8 mouse cellular contexts compared by ENCODE assay signal in genomic region chr1:54557301-54558229, GRCm38 (mm10). TPM values are rescaled to one million over a fixed set of nuclear protein-coding genes. Genes with fewer than 3 reads are reported as not detected.
DNase-seq lines count a peak whose midpoint lies in the region; ATAC-seq lines count a peak whose summit lies in the region.

TSS of gene Pgap1 (minus strand) at chr1:54557684.

- DNase-seq in WW6 (ENCODE audit: low read depth, low spot score): peak; percentile 79
- peak; percentile 89 to 92 for DNase-seq in cerebellum, postnatal 4 days (ENCODE audit: low spot score in 2 of 2)
- DNase-seq in gastrocnemius, postnatal 10 days: peak; percentile 88
- peak; percentile 93 for DNase-seq in induced T-regulatory cell, adult 2 months (ENCODE audit: low read depth)
- DNase-seq in left cerebral cortex, adult 8-10 months (ENCODE audit: low spot score in 2 of 2): peak; percentile 75 to 89
- DNase-seq in right cerebral cortex, adult 18-20 months: peak; percentile 93
- DNase-seq in urinary bladder, adult 2 months (ENCODE audit: low spot score): peak; percentile 84

- peak; percentile 95 for ATAC-seq in megakaryocyte, adult 5-6 weeks (ENCODE audit: poor library complexity, severe bottlenecking)

RNA-seq across cellular contexts. Expression of gene Pgap1, which starts in this region (rescaled TPM):
- 1 to 10 TPM; 5.5 to 6.3 TPM for total RNA-seq in gastrocnemius, postnatal 10 days (2021)
- 10 to 100 TPM; 26.5 to 34.1 (median 28.6) TPM for total RNA-seq in left cerebral cortex, adult 8-10 months (2022)
- total RNA-seq in megakaryocyte, adult 5-6 weeks (2015): 20.1 and 29.5 TPM in 2 replicates
- total RNA-seq in megakaryocyte, adult 5-6 weeks (2017): 15.7 and 16.8 TPM in 2 replicates
- 9.1 and 9.8 TPM in 2 replicates for polyA plus RNA-seq in urinary bladder, adult 2 months (2012; rRNA removed)

Comparison
In these comparisons a context has a peak if more than half of its experiments do, and no peak if none do; other contexts are left out.
1. Peak in every context shown above with its lines: DNase-seq and ATAC-seq.